Mouse (Mus musculus): Measurements from ENCODE around the gene Aldh3b2. TPM values are rescaled to one million over a fixed set of nuclear protein-coding genes. Genes with fewer than 3 reads are reported as not detected.

Gene Aldh3b2
- polyA plus RNA-seq, 1 experiment from 2014 or later, result 2.0 TPM

Other genes starting within 250 kb of the Aldh3b2 start
- gene Kmt5b, start 204.9 kb upstream of the Aldh3b2 start, polyA plus RNA-seq (2016; fragmentation: Nextera tagmentation; extraction: Ambion mirVana), result 30.6 and 37.1 TPM in 2 replicates
- gene Chka, start 120.6 kb upstream of the Aldh3b2 start, polyA plus RNA-seq (2016; fragmentation: Nextera tagmentation; extraction: Ambion mirVana), result 57.5 and 59.9 TPM in 2 replicates
- 21.6 and 21.9 TPM in 2 replicates for gene Tcirg1, start 65.2 kb upstream of the Aldh3b2 start, polyA plus RNA-seq (2016; fragmentation: Nextera tagmentation; extraction: Ambion mirVana)
- 241 and 279 TPM in 2 replicates for gene Ndufs8, start 59.6 kb upstream of the Aldh3b2 start, polyA plus RNA-seq (2016; fragmentation: Nextera tagmentation; extraction: Ambion mirVana)
- 0.71 and 0.81 TPM in 2 replicates for gene Aldh3b1, start 42.5 kb upstream of the Aldh3b2 start, polyA plus RNA-seq (2016; fragmentation: Nextera tagmentation; extraction: Ambion mirVana)
- gene Unc93b1, start 37.1 kb upstream of the Aldh3b2 start, polyA plus RNA-seq (2016; fragmentation: Nextera tagmentation; extraction: Ambion mirVana), result 6.3 and 8.8 TPM in 2 replicates
- gene Aldh3b3, start 13.7 kb upstream of the Aldh3b2 start, polyA plus RNA-seq (2016; fragmentation: Nextera tagmentation; extraction: Ambion mirVana), result not detected in 2 replicates
- 2.6 and 2.9 TPM in 2 replicates for gene Acy3, start 14.2 kb downstream of the Aldh3b2 start, polyA plus RNA-seq (2016; fragmentation: Nextera tagmentation; extraction: Ambion mirVana)
- 0.88 and 2.6 TPM in 2 replicates for gene Tbx10, start 20.4 kb downstream of the Aldh3b2 start, polyA plus RNA-seq (2016; fragmentation: Nextera tagmentation; extraction: Ambion mirVana)
- gene Nudt8, start 28.3 kb downstream of the Aldh3b2 start, polyA plus RNA-seq (2016; fragmentation: Nextera tagmentation; extraction: Ambion mirVana), result 20.1 and 22.6 TPM in 2 replicates
- gene Gm49405, start 28.3 kb downstream of the Aldh3b2 start, polyA plus RNA-seq (2016; fragmentation: Nextera tagmentation; extraction: Ambion mirVana), result 3.0 and 3.1 TPM in 2 replicates
- 3.0 and 3.8 TPM in 2 replicates for gene Doc2g, start 31.0 kb downstream of the Aldh3b2 start, polyA plus RNA-seq (2016; fragmentation: Nextera tagmentation; extraction: Ambion mirVana)
- 196 and 198 TPM in 2 replicates for gene Ndufv1, start 40.5 kb downstream of the Aldh3b2 start, polyA plus RNA-seq (2016; fragmentation: Nextera tagmentation; extraction: Ambion mirVana)
- gene Gstp1, start 65.7 kb downstream of the Aldh3b2 start, polyA plus RNA-seq (2016; fragmentation: Nextera tagmentation; extraction: Ambion mirVana), result 442 and 460 TPM in 2 replicates
- gene Gstp2, start 73.7 kb downstream of the Aldh3b2 start, polyA plus RNA-seq (2016; fragmentation: Nextera tagmentation; extraction: Ambion mirVana), result 1.3 and 2.1 TPM in 2 replicates
- gene Gstp3, start 87.2 kb downstream of the Aldh3b2 start, polyA plus RNA-seq (2016; fragmentation: Nextera tagmentation; extraction: Ambion mirVana), result not detected in 2 replicates
- gene Cabp2, start 109.2 kb downstream of the Aldh3b2 start, polyA plus RNA-seq (2016; fragmentation: Nextera tagmentation; extraction: Ambion mirVana), result not detected in 2 replicates
- gene Cdk2ap2, start 124.9 kb downstream of the Aldh3b2 start, polyA plus RNA-seq (2016; fragmentation: Nextera tagmentation; extraction: Ambion mirVana), result 90.5 and 93.3 TPM in 2 replicates
- gene Pitpnm1, start 127.7 kb downstream of the Aldh3b2 start, polyA plus RNA-seq (2016; fragmentation: Nextera tagmentation; extraction: Ambion mirVana), result 8.5 and 19.9 TPM in 2 replicates
- gene Aip, start 153.5 kb downstream of the Aldh3b2 start, polyA plus RNA-seq (2016; fragmentation: Nextera tagmentation; extraction: Ambion mirVana), result 65.8 and 73.9 TPM in 2 replicates
- not detected in 2 replicates for gene Gpr152, start 167.5 kb downstream of the Aldh3b2 start, polyA plus RNA-seq (2016; fragmentation: Nextera tagmentation; extraction: Ambion mirVana)
- gene Cabp4, start 171.7 kb downstream of the Aldh3b2 start, polyA plus RNA-seq (2016; fragmentation: Nextera tagmentation; extraction: Ambion mirVana), result 0.12 TPM in 1 of 2 replicates, not detected in the other
- 138 and 156 TPM in 2 replicates for gene Coro1b, start 176.3 kb downstream of the Aldh3b2 start, polyA plus RNA-seq (2016; fragmentation: Nextera tagmentation; extraction: Ambion mirVana)
- 0.51 and 0.76 TPM in 2 replicates for gene Ptprcap, start 181.3 kb downstream of the Aldh3b2 start, polyA plus RNA-seq (2016; fragmentation: Nextera tagmentation; extraction: Ambion mirVana)
- 65.4 and 77.0 TPM in 2 replicates for gene Rps6kb2, start 191.0 kb downstream of the Aldh3b2 start, polyA plus RNA-seq (2016; fragmentation: Nextera tagmentation; extraction: Ambion mirVana)
- 3.5 and 3.9 TPM in 2 replicates for gene Carns1, start 203.2 kb downstream of the Aldh3b2 start, polyA plus RNA-seq (2016; fragmentation: Nextera tagmentation; extraction: Ambion mirVana)
- gene Tbc1d10c, start 219.0 kb downstream of the Aldh3b2 start, polyA plus RNA-seq (2016; fragmentation: Nextera tagmentation; extraction: Ambion mirVana), result 0.85 and 1.2 TPM in 2 replicates
- 1,005 and 1,038 TPM in 2 replicates for gene Ppp1ca, start 219.7 kb downstream of the Aldh3b2 start, polyA plus RNA-seq (2016; fragmentation: Nextera tagmentation; extraction: Ambion mirVana)
- 53.0 and 53.9 TPM in 2 replicates for gene Rad9a, start 229.3 kb downstream of the Aldh3b2 start, polyA plus RNA-seq (2016; fragmentation: Nextera tagmentation; extraction: Ambion mirVana)
- 0.87 and 1.2 TPM in 2 replicates for gene Clcf1, start 241.9 kb downstream of the Aldh3b2 start, polyA plus RNA-seq (2016; fragmentation: Nextera tagmentation; extraction: Ambion mirVana)
- not detected in 2 replicates for gene AC109138.7, start 242.0 kb downstream of the Aldh3b2 start, polyA plus RNA-seq (2016; fragmentation: Nextera tagmentation; extraction: Ambion mirVana)

All from hindbrain, embryonic 10.5 days (tissue).